Mouse (Mus musculus): ENCODE measurements around the gene Dmd. TPM values are rescaled to one million over a fixed set of nuclear protein-coding genes. Genes with fewer than 3 reads are reported as not detected.

The Dmd gene
- total RNA-seq (2023) = not detected

GRCm38 (mm10) chrX:82948630-82949029 lies at the start of gene Dmd:
TSS of gene Dmd (plus strand) at chrX:82948870.

DNA sequence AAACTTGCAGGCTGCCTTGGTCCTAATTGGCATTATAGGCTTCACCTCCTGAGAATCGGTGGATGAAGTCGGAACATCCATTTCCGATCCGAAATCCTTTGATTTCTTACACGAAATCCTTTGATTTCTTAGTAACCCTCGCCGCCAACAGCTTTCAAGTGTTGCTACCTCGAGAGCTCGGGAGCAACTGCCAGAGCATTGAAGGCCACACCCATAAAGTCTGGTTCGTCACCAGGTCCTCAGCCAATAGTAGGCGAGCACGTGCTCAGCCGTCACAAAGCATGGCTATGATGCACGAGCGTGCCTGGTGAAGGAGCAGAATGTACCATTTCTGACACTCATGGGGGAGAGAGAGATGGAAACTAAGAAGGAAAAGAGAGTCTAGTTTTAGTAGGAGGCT lies 538.9 kb downstream of the Dmd start, which contains the start of gene Tsga8:
Tsga8 (minus strand) TSS at position 327 of the 400 bp plus-strand sequence.

DNA sequence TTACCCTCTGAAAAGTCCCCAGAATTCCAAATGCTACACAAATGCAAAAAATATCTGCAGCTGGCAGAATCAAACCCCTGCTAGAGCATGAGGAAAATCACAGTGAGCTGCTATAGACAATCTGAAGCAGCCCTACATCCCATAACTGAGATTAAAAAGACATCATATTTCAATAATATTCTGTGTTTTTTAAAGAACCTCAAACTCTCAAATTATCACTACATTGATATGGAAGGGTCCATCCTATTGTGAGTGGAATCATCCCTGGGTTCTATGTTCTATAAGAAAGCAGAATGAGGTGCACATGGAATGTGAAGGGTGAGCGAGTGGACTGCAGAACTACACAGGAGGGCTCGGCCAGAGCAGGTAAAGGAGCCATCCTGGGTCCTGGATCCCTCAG lies 2300.7 kb downstream of the Dmd start, which contains the start of gene Fthl17a:
Fthl17a (plus strand) TSS at position 301 of the 400 bp plus-strand sequence.

All from neutrophil, adult 59 days (primary cell).